Mouse (Mus musculus): Measurements from ENCODE around the gene Cacng4. TPM values are rescaled to one million over a fixed set of nuclear protein-coding genes. Genes with fewer than 3 reads are reported as not detected.

Gene Cacng4
- polyA plus RNA-seq, 1 experiment = not detected

DNA sequence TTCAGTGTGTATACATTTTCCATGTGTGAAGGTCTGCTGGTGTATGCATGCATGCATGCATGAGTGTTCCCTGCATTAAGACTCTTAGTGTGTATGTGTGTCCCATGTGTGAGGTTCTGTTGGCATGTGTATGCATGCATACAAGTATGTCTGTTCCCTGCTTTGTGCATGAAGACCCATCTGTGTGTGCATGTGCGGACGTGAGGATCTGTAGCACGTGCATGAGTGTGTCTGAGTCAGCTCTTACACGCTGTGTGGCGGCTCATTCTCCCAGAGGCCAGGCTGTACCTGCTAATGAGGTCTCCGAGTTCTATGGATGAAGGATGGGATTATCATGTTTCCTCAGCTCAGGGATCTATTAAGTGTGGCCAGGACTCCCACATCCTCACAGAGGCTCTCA, 89.3 kb downstream of the Cacng4 start:
- Histone ChIP-seq H3K4me3 (ENCODE audit: insufficient read depth, low read length) (no peak overlapping the region), H3K27ac (ENCODE audit: insufficient read depth, low read depth, low read length) (no peak overlapping the region), H3K4me1 (ENCODE audit: control insufficient read depth, insufficient read depth, low read length) (no peaks in the 10 kb centered on the region)
- TF ChIP-seq POLR2A (IDR thresholded peaks at IDR 0.05; ENCODE audit: borderline replicate concordance, low read depth, low read length) = no peak
- TF ChIP-seq CTCF (IDR thresholded peaks at IDR 0.05; ENCODE audit: low read depth, low read length) = no peak

DNA sequence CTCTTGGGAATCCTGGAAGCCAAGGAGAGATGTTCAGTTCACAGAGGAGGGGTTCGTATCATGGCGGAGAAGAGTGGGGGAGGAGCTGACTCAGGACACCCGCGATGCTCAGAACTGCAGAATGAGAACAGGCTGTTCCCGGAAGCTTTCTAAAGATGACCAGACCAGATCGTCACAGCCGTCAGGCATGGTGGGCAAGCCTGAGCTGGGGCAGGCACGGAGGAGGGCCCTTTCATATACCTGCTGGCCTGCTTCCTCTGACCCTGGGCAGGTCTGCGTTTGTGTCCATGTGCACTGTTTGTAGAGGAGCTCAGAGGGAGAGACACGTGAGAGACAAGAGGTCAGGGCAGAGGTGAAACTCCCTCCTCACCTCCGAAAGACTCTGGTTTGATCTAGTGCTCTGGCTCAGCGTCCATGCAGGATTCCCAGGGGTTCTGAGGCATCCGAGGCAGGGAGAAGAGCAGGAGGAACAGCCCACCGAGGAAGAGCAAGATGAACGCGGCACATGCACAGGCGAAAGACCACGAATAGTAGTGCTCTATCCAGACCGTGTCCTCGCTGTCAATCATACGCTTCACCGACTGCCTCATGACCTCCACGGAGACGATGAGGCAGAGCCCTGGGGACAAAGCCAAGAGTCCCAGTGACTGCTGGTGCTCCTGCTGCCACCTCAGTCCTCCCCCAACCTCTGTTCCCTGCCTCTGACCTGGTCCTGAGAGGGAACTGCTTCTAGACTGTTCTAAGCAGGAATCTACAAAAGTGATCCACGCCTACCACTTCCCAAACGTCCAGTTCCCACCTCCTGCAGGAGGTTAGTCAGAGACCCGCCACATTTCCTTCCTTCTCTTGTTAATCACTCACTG, 90.9 kb downstream of the Cacng4 start:
- Histone ChIP-seq H3K27ac (ENCODE audit: insufficient read depth, low read depth, low read length) (no peak overlapping the region), H3K4me1 (ENCODE audit: control insufficient read depth, insufficient read depth, low read length) (no peaks in the 10 kb centered on the region), H3K4me3 (ENCODE audit: insufficient read depth, low read length) (no peak overlapping the region)
- TF ChIP-seq POLR2A (IDR thresholded peaks at IDR 0.05; ENCODE audit: borderline replicate concordance, low read depth, low read length) (no peak), CTCF (IDR thresholded peaks at IDR 0.05; ENCODE audit: low read depth, low read length) (no peak)

DNA sequence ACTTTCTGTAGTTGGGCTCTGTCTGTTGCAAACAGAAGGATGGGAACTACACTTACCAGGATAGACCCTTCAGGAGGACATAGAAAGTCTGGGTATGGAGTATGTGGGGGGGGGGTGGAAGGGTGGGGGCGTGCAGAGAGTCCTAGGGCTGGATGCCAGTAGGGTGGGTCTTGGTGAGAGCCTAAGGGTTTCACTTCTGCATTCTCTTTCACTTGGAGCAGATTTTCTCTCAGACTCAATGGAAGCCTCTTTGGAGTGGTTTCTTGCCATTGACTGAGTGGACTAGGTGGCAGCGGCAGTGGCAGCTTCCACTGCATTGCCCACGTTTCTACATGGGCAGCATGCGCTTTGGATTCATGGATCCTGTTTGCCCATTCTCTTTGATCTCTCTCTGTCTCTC, 94.4 kb downstream of the Cacng4 start:
- no peak for TF ChIP-seq CTCF (IDR thresholded peaks at IDR 0.05; ENCODE audit: low read depth, low read length)
- TF ChIP-seq POLR2A (IDR thresholded peaks at IDR 0.05; ENCODE audit: borderline replicate concordance, low read depth, low read length) = no peak
- Histone ChIP-seq H3K4me1 (ENCODE audit: control insufficient read depth, insufficient read depth, low read length) (no peaks in the 10 kb centered on the region), H3K27ac (ENCODE audit: insufficient read depth, low read depth, low read length) (no peak overlapping the region), H3K4me3 (ENCODE audit: insufficient read depth, low read length) (no peak overlapping the region)

DNA sequence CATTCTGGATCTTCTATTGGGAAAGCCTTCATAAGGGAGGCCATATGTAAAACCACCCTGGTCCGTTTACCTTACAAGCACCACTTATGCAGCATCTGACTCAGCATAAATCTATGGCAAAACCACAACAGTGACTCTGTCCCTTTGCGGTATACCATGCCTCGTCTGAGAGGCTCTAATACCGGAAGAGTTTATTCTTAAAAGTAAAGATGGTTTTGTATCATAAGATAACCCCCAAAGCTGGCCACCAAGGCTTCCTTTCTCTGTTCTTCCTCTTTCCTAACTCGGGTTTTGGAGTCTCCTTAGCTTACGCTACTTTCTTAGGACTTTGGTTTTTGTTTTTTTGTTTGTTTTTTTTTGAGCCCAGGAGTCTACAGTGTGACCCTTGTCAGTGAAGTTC, 101.0 kb downstream of the Cacng4 start:
- H3K27ac ChIP-seq (ENCODE audit: insufficient read depth, low read depth, low read length) = no peak overlapping the region
- no peak overlapping the region for H3K4me3 ChIP-seq (ENCODE audit: insufficient read depth, low read length)
- TF ChIP-seq POLR2A (IDR thresholded peaks at IDR 0.05; ENCODE audit: borderline replicate concordance, low read depth, low read length) = no peak
- TF ChIP-seq CTCF (IDR thresholded peaks at IDR 0.05; ENCODE audit: low read depth, low read length) = no peak
- H3K4me1 ChIP-seq (ENCODE audit: control insufficient read depth, insufficient read depth, low read length) = peaks cover 9% of the 10 kb centered on the region

GRCm38 (mm10) chr11:107691569-107691968, 102.8 kb downstream of the Cacng4 start:
- H3K27ac ChIP-seq (ENCODE audit: insufficient read depth, low read depth, low read length) = no peak overlapping the region
- H3K4me1 ChIP-seq (ENCODE audit: control insufficient read depth, insufficient read depth, low read length) = peaks cover 9% of the 10 kb centered on the region
- H3K4me3 ChIP-seq (ENCODE audit: insufficient read depth, low read length) = no peak overlapping the region
- no peak for TF ChIP-seq CTCF (IDR thresholded peaks at IDR 0.05; ENCODE audit: low read depth, low read length)
- no peak for TF ChIP-seq POLR2A (IDR thresholded peaks at IDR 0.05; ENCODE audit: borderline replicate concordance, low read depth, low read length)

DNA sequence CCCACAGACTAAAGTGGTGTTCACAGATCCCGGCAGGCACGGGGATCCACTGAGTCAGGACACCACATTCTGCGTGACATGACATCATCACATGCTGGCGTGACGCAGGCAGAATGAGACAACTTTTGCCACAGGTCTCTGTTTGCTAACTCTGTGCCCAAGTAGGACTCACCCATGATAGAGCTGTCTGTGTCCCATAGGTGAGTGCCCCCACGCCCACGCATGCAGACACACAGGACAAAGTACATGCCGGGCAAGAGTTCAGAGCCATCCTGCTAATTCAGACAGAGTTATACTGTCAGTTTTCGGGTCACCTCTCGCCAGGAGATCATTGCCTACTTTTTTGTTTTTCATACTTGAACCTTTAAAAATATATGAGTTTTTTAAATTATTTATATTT, 105.9 kb downstream of the Cacng4 start:
- H3K27ac ChIP-seq (ENCODE audit: insufficient read depth, low read depth, low read length) = no peak overlapping the region

GRCm38 (mm10) chr11:107686290-107686689, 108.1 kb downstream of the Cacng4 start:
- no peak overlapping the region for H3K4me3 ChIP-seq (ENCODE audit: insufficient read depth, low read length)
- TF ChIP-seq POLR2A (IDR thresholded peaks at IDR 0.05; ENCODE audit: borderline replicate concordance, low read depth, low read length) = no peak
- no peak for TF ChIP-seq CTCF (IDR thresholded peaks at IDR 0.05; ENCODE audit: low read depth, low read length)
- H3K4me1 ChIP-seq (ENCODE audit: control insufficient read depth, insufficient read depth, low read length) = no peaks in the 10 kb centered on the region
- H3K27ac ChIP-seq (ENCODE audit: insufficient read depth, low read depth, low read length) = no peak overlapping the region

More for the DNA sequence above, 105.9 kb downstream of the Cacng4 start:
- TF ChIP-seq CTCF (IDR thresholded peaks at IDR 0.05; ENCODE audit: low read depth, low read length) = no peak
- no peak for TF ChIP-seq POLR2A (IDR thresholded peaks at IDR 0.05; ENCODE audit: borderline replicate concordance, low read depth, low read length)
- Histone ChIP-seq H3K4me1 (ENCODE audit: control insufficient read depth, insufficient read depth, low read length) (peaks cover 2% of the 10 kb centered on the region; the same call in 1 of the 2 replicates), H3K4me3 (ENCODE audit: insufficient read depth, low read length) (no peak overlapping the region)

- TF ChIP-seq CTCF (IDR thresholded peaks at IDR 0.05; ENCODE audit: low read depth, low read length) (no peak), POLR2A (IDR thresholded peaks at IDR 0.05; ENCODE audit: borderline replicate concordance, low read depth, low read length) (no peak)
- Histone ChIP-seq H3K27ac (ENCODE audit: insufficient read depth, low read depth, low read length) (no peak overlapping the region), H3K4me3 (ENCODE audit: insufficient read depth, low read length) (no peak overlapping the region), H3K4me1 (ENCODE audit: control insufficient read depth, insufficient read depth, low read length) (no peaks in the 10 kb centered on the region)
Measured at GRCm38 (mm10) chr11:107683544-107684465, 110.6 kb downstream of the Cacng4 start.

DNA sequence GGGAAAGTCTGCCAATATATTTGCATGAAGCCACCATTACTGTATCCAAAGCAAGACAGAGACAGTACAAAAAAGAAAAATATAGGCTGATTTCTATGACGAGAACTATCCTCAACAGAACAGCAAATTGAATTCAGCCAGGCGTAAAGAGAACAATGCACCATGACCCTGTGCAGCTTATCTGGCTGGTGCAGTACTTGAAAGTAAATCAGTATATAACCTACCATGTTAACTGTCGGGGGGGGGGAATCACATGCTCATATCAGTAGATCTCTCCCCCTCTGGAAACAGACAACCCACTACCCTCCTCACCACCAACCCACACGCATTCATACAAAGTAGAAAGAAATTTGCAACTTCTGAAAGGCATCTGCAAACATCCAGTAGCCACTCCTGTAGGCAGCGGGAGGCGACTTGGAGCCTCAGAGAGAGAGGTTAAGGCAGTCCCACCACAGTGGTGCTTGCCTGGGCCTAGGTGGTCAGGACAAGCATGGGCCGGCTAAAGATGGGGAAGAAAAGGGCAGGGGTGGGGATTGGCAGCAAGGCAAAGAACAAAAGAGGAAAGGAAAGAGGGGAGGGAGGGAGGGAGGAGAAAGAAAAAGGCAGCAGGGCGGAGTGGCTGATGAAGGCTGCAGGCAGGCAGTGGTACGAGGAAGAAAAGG, 111.5 kb downstream of the Cacng4 start:
- no peak overlapping the region for H3K4me3 ChIP-seq (ENCODE audit: insufficient read depth, low read length)
- no peak overlapping the region for H3K27ac ChIP-seq (ENCODE audit: insufficient read depth, low read depth, low read length)
- TF ChIP-seq POLR2A (IDR thresholded peaks at IDR 0.05; ENCODE audit: borderline replicate concordance, low read depth, low read length) (no peak), CTCF (IDR thresholded peaks at IDR 0.05; ENCODE audit: low read depth, low read length) (no peak)
- H3K4me1 ChIP-seq (ENCODE audit: control insufficient read depth, insufficient read depth, low read length) = no peaks in the 10 kb centered on the region

Other genes with a start within 250 kb of the Cacng4 start
- gene Helz, start 246.6 kb downstream of the Cacng4 start, polyA plus RNA-seq (2012; ENCODE audit: insufficient read depth, insufficient read length, missing spikeins) = 17.3 and 17.6 TPM in 2 replicates
- gene Cacng1, start 78.0 kb downstream of the Cacng4 start, polyA plus RNA-seq (2012; ENCODE audit: insufficient read depth, insufficient read length, missing spikeins) = not detected in 2 replicates
- gene Cacng5, start 120.5 kb upstream of the Cacng4 start, polyA plus RNA-seq (2012; ENCODE audit: insufficient read depth, insufficient read length, missing spikeins) = not detected in 2 replicates

Data from bone marrow macrophage, adult 2 months (primary cell).